Mouse (Mus musculus) C2C12 (cell line): ENCODE measurements around the gene Alpl. TPM values are rescaled to one million over a fixed set of nuclear protein-coding genes. Genes with fewer than 3 reads are reported as not detected.

Experiments used
- H3K27me3 ChIP-seq: one replicate; pipeline ENCODE4 v1.6.1; 2011; ENCODE audit not compliant: control insufficient read depth, insufficient read depth, insufficient read length
- H3K36me3 ChIP-seq: one replicate; pipeline ENCODE4 v1.6.1; 2011; ENCODE audit not compliant: control insufficient read depth, insufficient read depth
- H3K4me3 ChIP-seq: one replicate; pipeline ENCODE4 v1.5.1; 2011; ENCODE audit warnings: mild to moderate bottlenecking, control low read depth; ENCODE audit not compliant: poor library complexity, insufficient read depth, severe bottlenecking
- H3K79me2 ChIP-seq: one replicate; pipeline ENCODE4 v1.6.1; 2011; ENCODE audit not compliant: control insufficient read depth, insufficient read depth
- H3K79me3 ChIP-seq: one replicate; pipeline ENCODE4 v1.6.1; 2011; ENCODE audit warnings: low read depth, control low read depth
- H3ac ChIP-seq: one replicate; pipeline ENCODE3; 2011; ENCODE audit warnings: low read depth; ENCODE audit not compliant: control insufficient read depth, insufficient read length
- CEBPB ChIP-seq: IDR thresholded peaks from one replicate; pipeline ENCODE4 v1.6.1; 2011; ENCODE audit warnings: low read depth, mild to moderate bottlenecking, control low read depth, moderate library complexity
- CTCF ChIP-seq: IDR thresholded peaks from one replicate; pipeline ENCODE4 v1.5.1; 2011; ENCODE audit not compliant: control insufficient read depth, insufficient read depth, insufficient read length
- FOSL1 ChIP-seq: IDR thresholded peaks from one replicate; pipeline ENCODE4 v1.8.0; 2011; ENCODE audit warnings: mild to moderate bottlenecking, low read length; ENCODE audit not compliant: poor library complexity, insufficient read depth, severe bottlenecking
- MAX ChIP-seq: IDR thresholded peaks from one replicate; pipeline ENCODE4 v1.6.1; 2011; ENCODE audit warnings: mild to moderate bottlenecking, control low read depth
- MYOD1 ChIP-seq: IDR thresholded peaks from one replicate; pipeline ENCODE4 v1.6.1; 2011; ENCODE audit warnings: low read depth; ENCODE audit not compliant: control insufficient read depth, insufficient read length
- MYOG ChIP-seq: IDR thresholded peaks from one replicate; pipeline ENCODE4 v1.6.1; 2011; ENCODE audit not compliant: control insufficient read depth, insufficient read length; ENCODE audit errors: extremely low read depth
- USF1 ChIP-seq: IDR thresholded peaks from one replicate; pipeline ENCODE4 v1.6.1; 2011; ENCODE audit warnings: low read depth, mild to moderate bottlenecking, control low read depth, moderate library complexity
- polyA plus RNA-seq: library from polyadenylated mRNA; unstranded; fragments of >200 nt; fragmentation: generic; extraction: Trizol; gene quantifications from one replicate; pipeline ENCODE4 v1.2.1, GENCODE M21; 2012; ENCODE audit warnings: missing spikeins

The Alpl gene
- polyA plus RNA-seq, 1 experiment, result 0.13 TPM

GRCm38 (mm10) chr4:137748726-137749125 is 47.5 kb downstream of the Alpl start:
- H3K4me3 ChIP-seq, result no peak overlapping the region
- no peak for TF ChIP-seq MYOG
- no peak for TF ChIP-seq CEBPB
- no peak for TF ChIP-seq CTCF
- no peaks in the 10 kb centered on the region for H3K36me3 ChIP-seq
- H3K79me2 ChIP-seq, result no peaks in the 10 kb centered on the region
- no peaks in the 10 kb centered on the region for H3K79me3 ChIP-seq
- peaks cover 44% of the 10 kb centered on the region for H3K27me3 ChIP-seq
- H3ac ChIP-seq, result no peak overlapping the region

GRCm38 (mm10) chr4:137747590-137747989 is 48.6 kb downstream of the Alpl start:
- Histone ChIP-seq H3K36me3 (no peaks in the 10 kb centered on the region), H3K79me2 (no peaks in the 10 kb centered on the region), H3ac (no peak overlapping the region), H3K4me3 (no peak overlapping the region), H3K27me3 (peaks cover 44% of the 10 kb centered on the region), H3K79me3 (no peaks in the 10 kb centered on the region)
- TF ChIP-seq CTCF, result no peak
- TF ChIP-seq MAX, result no peak

- no peaks in the 10 kb centered on the region for H3K79me3 ChIP-seq
- H3K4me3 ChIP-seq, result no peak overlapping the region
- H3ac ChIP-seq, result no peak overlapping the region
- no peaks in the 10 kb centered on the region for H3K36me3 ChIP-seq
- no peaks in the 10 kb centered on the region for H3K79me2 ChIP-seq
- H3K27me3 ChIP-seq, result peaks cover 44% of the 10 kb centered on the region
- TF ChIP-seq CTCF, result no peak
These were observed 49.1 kb downstream of the Alpl start for GRCm38 (mm10) chr4:137747091-137747490.

- H3ac ChIP-seq, result no peak overlapping the region
- peaks cover 50% of the 10 kb centered on the region for H3K27me3 ChIP-seq
- H3K79me3 ChIP-seq, result no peaks in the 10 kb centered on the region
- H3K4me3 ChIP-seq, result no peak overlapping the region
- H3K79me2 ChIP-seq, result no peaks in the 10 kb centered on the region
- H3K36me3 ChIP-seq, result no peaks in the 10 kb centered on the region
- no peak for TF ChIP-seq FOSL1
- peak; percentile 65 for TF ChIP-seq MYOD1
- TF ChIP-seq CTCF, result peak; percentile 70
- TF ChIP-seq MAX, result no peak
- TF ChIP-seq USF1, result no peak
- TF ChIP-seq CEBPB, result no peak
- no peak for TF ChIP-seq MYOG
These were observed 51.7 kb downstream of the Alpl start for GRCm38 (mm10) chr4:137744433-137744918.

GRCm38 (mm10) chr4:137743791-137744190 is 52.4 kb downstream of the Alpl start:
- Histone ChIP-seq H3K79me3 (no peaks in the 10 kb centered on the region), H3K27me3 (peaks cover 53% of the 10 kb centered on the region), H3K79me2 (no peaks in the 10 kb centered on the region), H3K4me3 (no peak overlapping the region), H3ac (no peak overlapping the region), H3K36me3 (no peaks in the 10 kb centered on the region)
- TF ChIP-seq CEBPB (no peak), CTCF (no peak), FOSL1 (no peak), MAX (no peak), MYOG (no peak), MYOD1 (no peak), USF1 (no peak)

GRCm38 (mm10) chr4:137740350-137740749 is 55.8 kb downstream of the Alpl start:
- Histone ChIP-seq H3K36me3 (no peaks in the 10 kb centered on the region), H3K4me3 (no peak overlapping the region), H3K79me2 (no peaks in the 10 kb centered on the region), H3ac (no peak overlapping the region), H3K27me3 (peaks cover 59% of the 10 kb centered on the region), H3K79me3 (no peaks in the 10 kb centered on the region)
- TF ChIP-seq CTCF, result no peak
- no peak for TF ChIP-seq FOSL1
- TF ChIP-seq MYOG, result no peak
- no peak for TF ChIP-seq USF1
